Mouse (Mus musculus) bone marrow macrophage, adult 2 months (primary cell): ENCODE data around the gene Ctsw.

ENCODE experiments used
- CTCF ChIP-seq: IDR thresholded peaks from 2 replicates; pipeline ENCODE4 v1.5.1; 2012; ENCODE audit warnings: low read depth, mild to moderate bottlenecking, low read length, moderate library complexity
- POLR2A ChIP-seq: IDR thresholded peaks from 2 replicates; pipeline ENCODE4 v1.6.1; 2012; ENCODE audit warnings: mild to moderate bottlenecking, low read depth, low read length, borderline replicate concordance

GRCm38 (mm10) chr19:5444371-5444908 is 23.9 kb downstream of the Ctsw start:
- no peak for TF ChIP-seq CTCF
- TF ChIP-seq POLR2A, result no peak
